Comparison of ENCODE assay signal across 15 mouse cellular contexts in the genomic region with DNA sequence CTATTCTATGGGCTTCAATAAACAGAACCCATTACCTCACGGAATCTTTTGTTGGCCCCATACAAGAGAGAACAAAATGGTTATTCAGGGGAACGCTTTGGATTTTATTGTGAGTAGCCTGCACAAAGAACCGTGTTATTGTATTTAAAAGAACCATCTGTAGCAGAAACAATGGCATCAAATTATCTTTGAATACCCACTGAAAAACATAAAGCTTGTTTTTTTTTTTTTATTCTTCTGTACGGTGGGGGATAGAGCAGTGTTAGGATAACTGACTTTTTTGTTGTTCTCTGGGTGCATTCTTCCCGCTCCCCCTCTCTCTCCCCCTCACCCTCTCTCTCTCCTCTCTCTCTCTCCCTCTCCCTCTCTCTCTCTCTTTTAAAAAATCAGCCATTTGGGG. TPM values are rescaled to one million over a fixed set of nuclear protein-coding genes. Genes with fewer than 3 reads are reported as not detected.
DNase-seq lines count a peak whose midpoint lies in the region; ATAC-seq and TF ChIP-seq lines count a peak whose summit lies in the region.
"Had no signal": no experiment of that assay in that cellular context is flagged by ENCODE, and none has a peak within 500 bp of the region (broad histone marks: within the 10 kb centered on the region; RNA-seq: fewer than 3 reads in every experiment).

No protein-coding gene starts in this region.

- no peak for TF ChIP-seq POLR2A in cerebellum, adult 2 months (IDR thresholded peaks at IDR 0.05; ENCODE audit: borderline replicate concordance, insufficient read depth, low read length)

- ATAC-seq in embryonic facial prominence, embryonic 15.5 days (ENCODE audit: insufficient number of reproducible peaks, low FRiP score, low TSS enrichment, low read depth) = no peak
- ATAC-seq in hindbrain, embryonic 13.5 days (ENCODE audit: low FRiP score) = no peak
- no peak for ATAC-seq in midbrain, postnatal 0 days (ENCODE audit: low FRiP score)

- no peak for DNase-seq in cerebellum, adult 2 months
- no peak for DNase-seq in cerebellum, adult 9-10 months
- no peak for DNase-seq in midbrain, postnatal 0 days (ENCODE audit: low spot score)
- DNase-seq in adrenal gland, postnatal 4 days (ENCODE audit: low spot score in 2 of 2) = no peak
- DNase-seq in spleen, adult 18-20 months = no peak
- DNase-seq in urinary bladder, postnatal 14 days (ENCODE audit: low spot score) = no peak
- DNase-seq: adrenal gland, postnatal 36 days; cerebellum, adult 9-11 months; gastrocnemius, adult 2 months; kidney, adult 11 months; kidney, postnatal 4 days; liver, embryonic 13.5 days had no signal

- no peak for TF ChIP-seq CTCF in cerebellum, adult 2 months (IDR thresholded peaks at IDR 0.05; ENCODE audit: borderline replicate concordance, insufficient read depth, low read depth, low read length)
- TF ChIP-seq CTCF in midbrain, postnatal 0 days (IDR thresholded peaks at IDR 0.05) = no peak

- 0 out of 2 replicates have a peak, but pooled peaks cover 4% of the 10 kb centered on the region for H3K4me1 ChIP-seq in cerebellum, adult 2 months (ENCODE audit: control insufficient read depth, insufficient read depth, low read length)
- peaks cover 22% of the 10 kb centered on the region for H3K4me1 ChIP-seq in embryonic facial prominence, embryonic 15.5 days
- H3K4me1 ChIP-seq in hindbrain, embryonic 13.5 days (replicated peaks) = peaks cover 37% of the 10 kb centered on the region
- H3K4me1 ChIP-seq in midbrain, postnatal 0 days (ENCODE audit: insufficient read depth, low read length) = no peaks in the 10 kb centered on the region
- H3K4me1 ChIP-seq: stomach, embryonic 15.5 days had no signal

- no peaks in the 10 kb centered on the region for H3K36me3 ChIP-seq in embryonic facial prominence, embryonic 15.5 days
- no peaks in the 10 kb centered on the region for H3K36me3 ChIP-seq in hindbrain, embryonic 13.5 days
- H3K36me3 ChIP-seq in midbrain, postnatal 0 days (ENCODE audit: insufficient read depth, low read length) = no peaks in the 10 kb centered on the region
- H3K36me3 ChIP-seq: liver, embryonic 13.5 days; stomach, embryonic 15.5 days had no signal

- WGBS in cerebellum, adult 2 months = 59% methylated on average over 5 of the region's 5 CpGs
- WGBS in embryonic facial prominence, embryonic 15.5 days = 19% methylated on average over 5 of the region's 5 CpGs
- 11% methylated on average over 5 of the region's 5 CpGs for WGBS in hindbrain, embryonic 13.5 days
- WGBS in midbrain, postnatal 0 days = 15% methylated on average over 5 of the region's 5 CpGs

- H3K27me3 ChIP-seq in cerebellum, adult 2 months (ENCODE audit: control insufficient read depth, insufficient read depth, low read length) = peaks cover 1% of the 10 kb centered on the region; the same call in 1 of the 2 replicates
- peaks cover 68% of the 10 kb centered on the region for H3K27me3 ChIP-seq in embryonic facial prominence, embryonic 15.5 days
- peaks cover 58% of the 10 kb centered on the region for H3K27me3 ChIP-seq in hindbrain, embryonic 13.5 days
- peaks cover 4% of the 10 kb centered on the region; the same call in 1 of the 2 replicates for H3K27me3 ChIP-seq in midbrain, postnatal 0 days (ENCODE audit: insufficient read depth, low read length)

- no peak overlapping the region for H3K9ac ChIP-seq in embryonic facial prominence, embryonic 15.5 days
- peak overlapping the region; percentile 49 for H3K9ac ChIP-seq in hindbrain, embryonic 13.5 days
- H3K9ac ChIP-seq in midbrain, postnatal 0 days (replicated peaks; ENCODE audit: low read length, poor library complexity, severe bottlenecking) = 0 out of 2 replicates have a peak overlapping the region, but pooled peaks have one; percentile 48
- H3K9ac ChIP-seq: liver, embryonic 13.5 days; stomach, embryonic 15.5 days had no signal

- no peak overlapping the region for H3K4me2 ChIP-seq in embryonic facial prominence, embryonic 15.5 days (replicated peaks)
- H3K4me2 ChIP-seq in hindbrain, embryonic 13.5 days = peak overlapping the region; percentile 60
- peak overlapping the region; percentile 31 for H3K4me2 ChIP-seq in midbrain, postnatal 0 days (ENCODE audit: low read depth, low read length, poor library complexity, severe bottlenecking)
- H3K4me2 ChIP-seq: liver, embryonic 13.5 days; stomach, embryonic 15.5 days had no signal

- no peaks in the 10 kb centered on the region for H3K9me3 ChIP-seq in embryonic facial prominence, embryonic 15.5 days (replicated peaks)
- H3K9me3 ChIP-seq in hindbrain, embryonic 13.5 days = no peaks in the 10 kb centered on the region
- H3K9me3 ChIP-seq in midbrain, postnatal 0 days (ENCODE audit: low read length) = no peaks in the 10 kb centered on the region
- H3K9me3 ChIP-seq: liver, embryonic 13.5 days; stomach, embryonic 15.5 days had no signal

- H3K27ac ChIP-seq in cerebellum, adult 2 months (ENCODE audit: insufficient read depth, low read length) = peak overlapping the region; percentile 54; the same call in 1 of the 2 replicates
- H3K27ac ChIP-seq in embryonic facial prominence, embryonic 15.5 days (replicated peaks) = no peak overlapping the region
- peak overlapping the region; percentile 74 for H3K27ac ChIP-seq in hindbrain, embryonic 13.5 days
- H3K27ac ChIP-seq in midbrain, postnatal 0 days (ENCODE audit: low read depth, low read length) = peak overlapping the region; percentile 67
- H3K27ac ChIP-seq: gastrocnemius, adult 2 months; liver, embryonic 13.5 days; stomach, embryonic 15.5 days had no signal

- H3K4me3 ChIP-seq in cerebellum, adult 2 months (replicated peaks; ENCODE audit: insufficient read depth, low read depth, low read length) = no peak overlapping the region
- H3K4me3 ChIP-seq in embryonic facial prominence, embryonic 15.5 days (replicated peaks) = peak overlapping the region; percentile 12; the same call in 1 of the 2 replicates
- peak overlapping the region; percentile 32 for H3K4me3 ChIP-seq in hindbrain, embryonic 13.5 days
- peak overlapping the region; percentile 28 for H3K4me3 ChIP-seq in midbrain, postnatal 0 days (ENCODE audit: low read depth, low read length)
- H3K4me3 ChIP-seq: gastrocnemius, adult 2 months; liver, embryonic 13.5 days; stomach, embryonic 15.5 days had no signal

RNA-seq across cellular contexts. Expression of a gene that starts 12.3 kb away (rescaled TPM):
- 24.5 and 26.5 TPM in 2 replicates for polyA plus RNA-seq in cerebellum, adult 2 months (2012; rRNA removed)
- polyA plus RNA-seq in embryonic facial prominence, embryonic 15.5 days (2015; fragmentation: Nextera tagmentation; extraction: Ambion mirVana) = 6.5 and 7.4 TPM in 2 replicates
- 16.9 and 19.2 TPM in 2 replicates for polyA plus RNA-seq in hindbrain, embryonic 13.5 days (2015; fragmentation: Nextera tagmentation; extraction: Ambion mirVana)
- 77.8 and 79.1 TPM in 2 replicates for total RNA-seq in midbrain, postnatal 0 days (2014; rRNA removed)
- polyA plus RNA-seq in midbrain, postnatal 0 days (2015; fragmentation: Nextera tagmentation; extraction: Ambion mirVana) = 21.6 and 29.7 TPM in 2 replicates
- 1 to 10 TPM in 1 of 2 experiments, under 1 TPM in 1; 0.92 to 1.5 TPM for total RNA-seq in adrenal gland, postnatal 4 days (2021)
- total RNA-seq: gastrocnemius, adult 2 months had no signal
- polyA plus RNA-seq: liver, embryonic 13.5 days had no signal
